Mouse (Mus musculus) forebrain, embryonic 12.5 days (tissue): ENCODE results near the gene 4930435E12Rik. TPM values are rescaled to one million over a fixed set of nuclear protein-coding genes. Genes with fewer than 3 reads are reported as not detected.
"Not testable (repeated sequence)": the region's sequence is repeated elsewhere in the genome, so short reads cannot be mapped to it uniquely, and the experiment has no call there.

ENCODE experiments used
- ATAC-seq: fragments of 200-750 bp; cut with Nextera tagmentation; 2 replicates; pipeline ENCODE4 v1.8.0; 2017; ENCODE audit warnings: moderate TSS enrichment; ENCODE audit not compliant: low FRiP score
- H3K27ac ChIP-seq: fragments of 300-500 bp; sonication (generic); 2 replicates; pipeline ENCODE4 v1.5.1; 2016; ENCODE audit warnings: mild to moderate bottlenecking
- H3K27me3 ChIP-seq: fragments of 300-500 bp; sonication (generic); 2 replicates; pipeline ENCODE4 v1.6.1; 2016; ENCODE audit warnings: mild to moderate bottlenecking
- H3K36me3 ChIP-seq: fragments of 300-500 bp; sonication (generic); replicated peaks from 2 replicates; pipeline ENCODE4 v1.6.1; 2016; ENCODE audit warnings: mild to moderate bottlenecking
- H3K4me1 ChIP-seq: fragments of 300-500 bp; sonication (generic); 2 replicates; pipeline ENCODE4 v1.6.1; 2016
- H3K4me2 ChIP-seq: fragments of 300-500 bp; sonication (generic); 2 replicates; pipeline ENCODE4 v1.6.1; 2016; ENCODE audit warnings: mild to moderate bottlenecking, moderate library complexity
- H3K4me3 ChIP-seq: fragments of 300-500 bp; sonication (generic); replicated peaks from 2 replicates; pipeline ENCODE4 v1.5.1; 2016; ENCODE audit warnings: mild to moderate bottlenecking
- H3K9ac ChIP-seq: fragments of 300-500 bp; sonication (generic); 2 replicates; pipeline ENCODE4 v1.6.1; 2016; ENCODE audit warnings: mild to moderate bottlenecking
- H3K9me3 ChIP-seq: fragments of 300-500 bp; sonication (generic); 2 replicates; pipeline ENCODE4 v1.6.1; 2016
- WGBS: fragments of 180-500 bp; shearing (Covaris S2); methylation state at CpG from one replicate; pipeline ENCODE4 v1.1.7; 2016; 5-methylcytosine and 5-hydroxymethylcytosine counted together
- polyA plus RNA-seq: library from polyadenylated mRNA; unstranded; fragments of >200 nt; fragmentation: Nextera tagmentation; extraction: Ambion mirVana; gene quantifications from 2 replicates; pipeline ENCODE4 v1.2.1, GENCODE M21; 2016

Gene 4930435E12Rik
- polyA plus RNA-seq, result not detected in 2 replicates

DNA sequence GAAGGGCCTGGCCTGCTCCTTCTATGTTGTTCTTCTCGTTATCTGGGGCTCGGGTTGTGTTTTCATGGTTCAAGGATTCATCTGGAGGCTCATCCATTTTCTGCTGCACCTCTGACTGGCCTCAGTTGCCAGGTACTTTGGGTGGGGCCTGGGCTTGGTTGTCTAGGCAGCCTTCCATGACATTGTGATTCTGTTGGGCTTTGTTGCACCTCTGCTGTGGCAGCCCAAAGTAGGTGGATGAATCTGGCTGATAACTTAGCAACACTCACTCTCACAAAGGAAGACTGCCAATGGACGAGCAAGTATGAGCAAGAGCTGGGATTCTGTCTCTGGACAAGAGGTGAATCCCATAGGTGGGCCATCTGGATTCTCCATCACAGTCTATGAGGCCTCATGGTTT lies at the start of gene 4930435E12Rik:
Gene 4930435E12Rik (minus strand): TSS at position 101 of the 400 bp plus-strand sequence.
- Histone ChIP-seq H3K9ac (no peak within 1 kb of the TSS), H3K4me1 (no peaks in the 10 kb centered on the region), H3K36me3 (no peaks in the 10 kb centered on the region), H3K4me2 (no peak within 1 kb of the TSS), H3K9me3 (no peaks in the 10 kb centered on the region), H3K27me3 (no peaks in the 10 kb centered on the region), H3K27ac (no peak within 1 kb of the TSS), H3K4me3 (no peak within 1 kb of the TSS)
- no peak for ATAC-seq
- 89% methylated on average over 3 of the region's 3 CpGs for WGBS

DNA sequence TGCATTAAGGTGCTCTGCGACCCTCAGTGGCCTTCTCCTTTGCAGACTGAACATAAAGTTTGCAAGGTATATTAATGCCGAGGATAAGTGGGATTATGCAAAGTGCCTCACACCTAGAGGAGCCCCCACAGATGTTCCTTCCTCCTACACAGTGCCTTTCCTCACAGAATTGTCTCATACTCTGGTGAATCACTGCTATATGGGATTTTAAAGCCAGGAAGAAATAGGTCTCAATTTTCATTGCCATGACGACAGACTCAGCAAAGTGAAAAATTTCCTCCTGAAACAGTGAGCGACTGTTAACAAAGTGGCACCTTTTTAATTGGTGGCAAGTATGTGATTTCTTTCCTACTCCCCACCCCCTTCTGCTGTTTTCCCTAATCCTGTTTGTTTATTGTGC lies 45.9 kb upstream of the 4930435E12Rik start:
- no peaks in the 10 kb centered on the region for H3K9me3 ChIP-seq
- no peak overlapping the region for H3K4me3 ChIP-seq
- ATAC-seq, result peak; percentile 23; the same call in 1 of the 2 replicates
- H3K36me3 ChIP-seq, result no peaks in the 10 kb centered on the region
- H3K4me1 ChIP-seq, result no peaks in the 10 kb centered on the region; the same call in 1 of the 2 replicates
- 30% methylated on average over 4 of the region's 4 CpGs for WGBS
- no peak overlapping the region for H3K9ac ChIP-seq
- no peak overlapping the region for H3K4me2 ChIP-seq
- peaks cover 3% of the 10 kb centered on the region; the same call in 1 of the 2 replicates for H3K27me3 ChIP-seq
- no peak overlapping the region for H3K27ac ChIP-seq

DNA sequence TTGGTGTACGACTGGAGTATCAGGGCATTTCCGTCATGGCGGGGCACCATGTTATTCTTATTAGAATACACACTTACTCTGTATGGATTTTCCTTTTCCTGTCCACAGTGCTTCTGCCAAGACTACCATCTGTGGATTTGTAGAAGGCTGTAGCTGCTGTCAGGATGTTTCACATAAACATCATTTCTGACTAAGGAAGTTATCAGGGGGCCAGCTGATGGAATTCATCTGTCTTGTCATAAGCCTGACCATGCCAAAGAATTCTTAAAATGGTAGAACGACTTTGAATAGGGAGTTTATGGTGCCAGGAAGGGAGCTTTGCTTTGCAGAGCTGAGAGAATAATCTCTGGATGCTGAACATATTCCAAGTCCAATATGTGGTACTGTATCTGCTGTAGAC lies 44.7 kb upstream of the 4930435E12Rik start:
- H3K36me3 ChIP-seq, result no peaks in the 10 kb centered on the region
- ATAC-seq, result no peak
- H3K4me2 ChIP-seq, result no peak overlapping the region
- H3K9me3 ChIP-seq, result no peaks in the 10 kb centered on the region
- no peaks in the 10 kb centered on the region; the same call in 1 of the 2 replicates for H3K4me1 ChIP-seq
- H3K9ac ChIP-seq, result no peak overlapping the region
- WGBS, result 95% methylated on average over 4 of the region's 4 CpGs
- no peak overlapping the region for H3K4me3 ChIP-seq
- H3K27me3 ChIP-seq, result peaks cover 3% of the 10 kb centered on the region; the same call in 1 of the 2 replicates
- H3K27ac ChIP-seq, result no peak overlapping the region

DNA sequence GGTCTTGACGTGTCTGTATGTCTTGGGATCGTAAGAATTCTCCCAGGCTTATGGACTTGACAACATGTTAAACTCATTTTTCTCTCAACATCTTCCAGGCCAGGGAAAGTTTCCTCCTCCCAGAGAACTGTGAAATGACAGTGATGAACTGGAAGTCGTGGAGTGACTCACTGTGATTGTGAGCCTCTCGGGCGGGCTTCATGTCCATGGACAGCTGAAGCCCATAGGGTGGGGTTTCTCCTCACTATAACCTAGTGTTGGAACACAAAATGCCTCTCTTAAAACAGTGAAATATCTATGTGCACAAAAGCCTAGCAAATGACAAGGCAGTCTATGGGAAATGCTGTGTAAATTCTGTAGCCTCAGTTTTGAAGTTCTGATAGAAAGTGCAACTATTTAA lies 35.8 kb upstream of the 4930435E12Rik start:
- no peak for ATAC-seq
- Histone ChIP-seq H3K4me3 (no peak overlapping the region), H3K36me3 (no peaks in the 10 kb centered on the region), H3K27ac (no peak overlapping the region), H3K27me3 (no peaks in the 10 kb centered on the region), H3K4me2 (no peak overlapping the region), H3K9me3 (no peaks in the 10 kb centered on the region), H3K9ac (no peak overlapping the region), H3K4me1 (no peaks in the 10 kb centered on the region)
- 92% methylated on average over 5 of the region's 5 CpGs for WGBS

GRCm38 (mm10) chr16:38860548-38860947 lies 32.0 kb upstream of the 4930435E12Rik start:
- H3K36me3 ChIP-seq, result no peaks in the 10 kb centered on the region
- no peaks in the 10 kb centered on the region for H3K4me1 ChIP-seq
- no peak overlapping the region for H3K4me3 ChIP-seq
- H3K9ac ChIP-seq, result no peak overlapping the region
- no peaks in the 10 kb centered on the region; the same call in 1 of the 2 replicates for H3K27me3 ChIP-seq
- no peak for ATAC-seq
- no peaks in the 10 kb centered on the region for H3K9me3 ChIP-seq
- H3K4me2 ChIP-seq, result no peak overlapping the region
- 46% methylated on average over 6 of the region's 6 CpGs for WGBS
- H3K27ac ChIP-seq, result no peak overlapping the region

- Histone ChIP-seq H3K9me3 (no peaks in the 10 kb centered on the region), H3K4me2 (no peak overlapping the region), H3K27ac (no peak overlapping the region), H3K36me3 (no peaks in the 10 kb centered on the region), H3K27me3 (no peaks in the 10 kb centered on the region; the same call in 1 of the 2 replicates), H3K4me3 (no peak overlapping the region), H3K4me1 (no peaks in the 10 kb centered on the region), H3K9ac (no peak overlapping the region)
- ATAC-seq, result 0 out of 2 replicates have a peak, but pooled peaks have one; percentile 23
- WGBS, result 37% methylated on average over 8 of the region's 8 CpGs
Observed at GRCm38 (mm10) chr16:38858120-38858749, 29.7 kb upstream of the 4930435E12Rik start.

DNA sequence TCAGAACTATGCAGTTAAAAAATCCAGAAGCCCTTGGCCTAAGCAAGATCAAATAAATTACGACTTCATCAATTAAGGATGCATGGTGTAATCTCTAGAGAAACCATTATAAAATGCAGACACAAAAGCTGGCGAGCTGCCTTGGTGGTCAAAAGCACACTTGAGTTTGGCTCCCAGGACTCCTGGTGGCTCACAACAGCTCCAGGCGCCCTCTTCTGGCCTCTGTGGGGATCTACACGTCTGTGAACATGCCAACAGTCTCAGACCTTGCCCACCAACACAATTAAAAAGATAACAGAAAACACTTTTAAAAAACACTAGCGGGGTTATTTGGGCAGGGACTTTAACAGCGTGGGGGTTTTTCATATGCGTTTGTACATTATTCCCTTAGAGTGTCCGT lies 16.0 kb downstream of the 4930435E12Rik start:
- H3K9ac ChIP-seq, result no peak overlapping the region
- no peak overlapping the region for H3K27ac ChIP-seq
- WGBS, result 34% methylated on average over 8 of the region's 8 CpGs
- H3K9me3 ChIP-seq, result no peaks in the 10 kb centered on the region
- peaks cover 9% of the 10 kb centered on the region for H3K4me1 ChIP-seq
- H3K4me2 ChIP-seq, result no peak overlapping the region
- no peak for ATAC-seq
- H3K27me3 ChIP-seq, result no peaks in the 10 kb centered on the region
- no peak overlapping the region for H3K4me3 ChIP-seq
- no peaks in the 10 kb centered on the region for H3K36me3 ChIP-seq

DNA sequence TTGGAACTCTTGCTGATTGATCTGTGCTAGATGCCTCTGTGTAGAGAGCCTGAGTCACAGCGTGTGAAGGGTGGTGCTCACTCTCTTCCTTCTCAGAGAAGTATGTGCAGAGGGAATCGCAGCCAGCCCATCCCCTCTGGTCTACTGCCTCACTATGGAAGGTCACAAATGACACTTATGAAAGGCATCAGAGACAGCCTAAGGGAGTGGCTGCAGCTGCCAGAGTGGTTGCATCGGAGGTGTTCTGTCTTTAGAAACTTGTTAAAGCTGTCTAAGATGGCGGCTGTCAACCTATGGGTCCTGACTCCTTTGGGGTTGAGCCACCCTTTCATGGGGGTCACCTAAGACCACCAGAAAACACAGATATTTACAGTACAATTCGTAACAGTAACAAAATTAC lies 18.4 kb downstream of the 4930435E12Rik start:
- no peak overlapping the region for H3K4me2 ChIP-seq
- H3K9ac ChIP-seq, result no peak overlapping the region
- no peak overlapping the region for H3K27ac ChIP-seq
- no peaks in the 10 kb centered on the region for H3K36me3 ChIP-seq
- H3K4me3 ChIP-seq, result no peak overlapping the region
- H3K4me1 ChIP-seq, result no peaks in the 10 kb centered on the region
- H3K9me3 ChIP-seq, result no peaks in the 10 kb centered on the region
- H3K27me3 ChIP-seq, result no peaks in the 10 kb centered on the region
- no peak for ATAC-seq
- 89% methylated on average over 5 of the region's 5 CpGs for WGBS

- H3K4me3 ChIP-seq, H3K4me2 ChIP-seq, H3K27me3 ChIP-seq, H3K4me1 ChIP-seq, H3K27ac ChIP-seq, H3K36me3 ChIP-seq, H3K9ac ChIP-seq, H3K9me3 ChIP-seq, ATAC-seq: not testable (repeated sequence)
- 88% methylated on average over 5 of the region's 5 CpGs for WGBS
Observed at GRCm38 (mm10) chr16:38807796-38808195, 20.8 kb downstream of the 4930435E12Rik start.

DNA sequence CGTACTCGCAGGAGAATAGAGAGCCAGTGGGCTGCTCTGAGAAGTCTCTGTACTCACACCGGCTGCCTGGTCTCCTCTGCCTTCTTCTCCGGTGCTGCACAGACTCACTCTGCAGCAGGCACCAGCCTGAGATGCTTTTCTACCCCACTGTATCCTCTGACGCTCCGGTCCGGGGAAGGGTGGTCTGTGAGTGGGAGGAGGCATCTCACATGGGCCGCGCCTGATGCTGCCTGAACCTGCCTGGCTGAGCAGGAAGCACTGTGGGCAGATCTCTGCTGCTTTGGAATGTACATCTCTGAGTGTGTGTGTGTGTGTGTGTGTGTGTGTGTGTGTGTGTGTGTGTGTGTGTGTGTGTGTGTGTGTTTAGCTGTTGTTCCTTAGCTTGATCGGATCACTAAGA lies 28.5 kb downstream of the 4930435E12Rik start, which contains the start of gene Upk1b:
Gene Upk1b (minus strand): TSS at position 238 of the 400 bp plus-strand sequence.
- Histone ChIP-seq H3K9me3 (no peaks in the 10 kb centered on the region), H3K27ac (no peak within 1 kb of the TSS), H3K27me3 (no peaks in the 10 kb centered on the region; the same call in 1 of the 2 replicates), H3K4me1 (no peaks in the 10 kb centered on the region), H3K4me3 (no peak within 1 kb of the TSS), H3K36me3 (no peaks in the 10 kb centered on the region), H3K4me2 (no peak within 1 kb of the TSS; the same call in 1 of the 2 replicates), H3K9ac (no peak within 1 kb of the TSS)
- ATAC-seq, result no peak
- WGBS, result 69% methylated on average over 10 of the region's 10 CpGs

DNA sequence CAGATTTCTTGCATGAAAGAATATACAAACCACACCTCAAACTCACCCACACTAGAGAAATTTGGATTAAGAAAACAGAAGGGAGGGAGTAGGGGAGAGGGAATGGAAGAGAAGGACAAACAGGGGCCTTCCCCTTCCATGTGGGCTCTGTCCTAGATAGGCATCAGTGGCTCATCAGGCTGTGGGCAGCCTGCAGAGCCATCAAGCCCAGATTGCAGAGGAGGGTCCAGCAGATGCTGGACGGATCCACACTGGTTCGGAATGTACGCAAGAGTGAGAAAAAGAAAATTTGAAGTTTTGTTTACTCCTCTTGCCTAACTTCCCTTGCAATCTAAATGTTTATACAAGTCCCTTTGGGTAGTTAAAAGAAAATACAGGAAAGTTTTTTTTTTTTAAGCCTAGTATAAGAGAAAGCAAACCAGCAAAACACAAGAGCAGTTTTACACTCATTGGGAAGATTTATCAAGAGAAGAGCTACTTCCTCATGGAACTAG lies 29.5 kb downstream of the 4930435E12Rik start:
- Histone ChIP-seq H3K27ac (no peak overlapping the region), H3K4me3 (no peak overlapping the region), H3K27me3 (no peaks in the 10 kb centered on the region; the same call in 1 of the 2 replicates), H3K9ac (no peak overlapping the region), H3K4me2 (no peak overlapping the region), H3K4me1 (no peaks in the 10 kb centered on the region), H3K36me3 (no peaks in the 10 kb centered on the region), H3K9me3 (no peaks in the 10 kb centered on the region)
- ATAC-seq, result no peak
- WGBS, result 96% methylated on average over 3 of the region's 3 CpGs

DNA sequence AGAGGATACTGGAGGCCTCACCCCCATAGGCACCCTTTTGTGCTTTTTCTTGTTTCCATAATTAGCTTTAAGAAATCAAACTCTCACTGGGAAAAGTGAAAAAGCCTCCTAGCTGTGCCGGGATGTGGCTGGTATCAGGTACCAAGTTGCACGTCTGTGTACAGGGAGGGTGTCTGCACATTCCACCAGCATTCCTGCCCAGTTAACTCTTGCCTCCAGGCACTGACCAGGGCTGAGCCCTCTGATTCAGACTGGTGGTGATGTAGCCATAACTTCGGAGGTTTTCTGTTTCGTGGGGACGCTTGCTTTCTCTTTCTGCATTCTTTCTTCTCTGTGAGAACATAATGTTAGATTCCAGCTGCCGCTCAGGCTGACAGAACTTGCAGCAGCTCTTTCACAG lies 35.4 kb downstream of the 4930435E12Rik start:
- ATAC-seq, result no peak
- WGBS, result 72% methylated on average over 6 of the region's 6 CpGs
- Histone ChIP-seq H3K9me3 (no peaks in the 10 kb centered on the region), H3K4me3 (no peak overlapping the region), H3K4me2 (no peak overlapping the region), H3K9ac (no peak overlapping the region), H3K4me1 (no peaks in the 10 kb centered on the region), H3K27me3 (no peaks in the 10 kb centered on the region), H3K36me3 (no peaks in the 10 kb centered on the region), H3K27ac (no peak overlapping the region)

DNA sequence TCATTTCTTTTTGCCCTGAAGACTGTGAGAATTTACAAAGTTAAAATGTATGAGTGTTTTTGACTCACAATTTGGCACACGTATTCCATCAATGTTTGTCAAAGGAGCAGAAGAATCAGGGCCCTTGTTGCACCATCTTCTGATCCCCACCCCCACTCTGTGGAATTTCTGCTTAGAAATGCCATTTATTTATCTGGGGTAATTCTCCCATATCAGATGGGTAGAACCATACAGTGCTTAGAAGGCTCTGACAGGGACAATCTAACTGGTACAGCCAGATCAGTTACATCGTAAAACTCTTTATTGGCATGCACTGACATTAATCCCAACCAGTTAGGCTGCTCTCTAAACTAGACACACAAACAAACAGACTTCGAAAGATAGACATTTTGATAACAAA lies 38.6 kb downstream of the 4930435E12Rik start:
- no peak for ATAC-seq
- H3K9ac ChIP-seq, result no peak overlapping the region
- 85% methylated on average over 3 of the region's 3 CpGs for WGBS

More for the DNA sequence above, 38.6 kb downstream of the 4930435E12Rik start:
- no peak overlapping the region for H3K4me3 ChIP-seq
- no peak overlapping the region for H3K27ac ChIP-seq
- no peaks in the 10 kb centered on the region for H3K36me3 ChIP-seq
- no peaks in the 10 kb centered on the region for H3K27me3 ChIP-seq
- no peak overlapping the region for H3K4me2 ChIP-seq
- H3K4me1 ChIP-seq, result no peaks in the 10 kb centered on the region
- H3K9me3 ChIP-seq, result no peaks in the 10 kb centered on the region
